Comparison of ENCODE assay signal across 22 mouse cellular contexts in the genomic region with DNA sequence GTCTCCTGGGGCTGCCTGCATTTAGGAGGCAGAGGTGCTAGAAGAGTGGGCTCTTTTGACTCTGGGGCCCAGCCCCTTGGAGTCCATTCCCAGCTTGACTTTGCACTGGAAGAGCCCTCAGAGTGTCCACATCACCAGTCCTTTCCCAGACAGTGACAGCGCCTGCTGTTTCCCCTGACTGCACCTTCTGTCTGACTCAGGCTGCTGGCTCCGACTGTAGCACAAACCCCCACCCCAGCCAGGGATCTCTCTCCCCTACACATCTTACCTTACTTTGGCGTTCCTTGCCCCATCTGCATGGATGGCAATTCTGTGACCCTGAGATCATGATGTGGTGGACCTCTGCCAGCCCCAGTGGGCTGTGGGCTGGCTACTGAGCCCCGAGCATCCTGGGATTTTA. TPM values are rescaled to one million over a fixed set of nuclear protein-coding genes. Genes with fewer than 3 reads are reported as not detected.
DNase-seq lines count a peak whose midpoint lies in the region; ATAC-seq and TF ChIP-seq lines count a peak whose summit lies in the region.
"Had no signal": no experiment of that assay in that cellular context is flagged by ENCODE, and none has a peak within 500 bp of the region (broad histone marks: within the 10 kb centered on the region; RNA-seq: fewer than 3 reads in every experiment).

No protein-coding gene starts in this region.

- WGBS in heart, adult 2 months: 74% methylated on average over 4 of the region's 4 CpGs
- 58% methylated on average over 4 of the region's 4 CpGs for WGBS in heart, embryonic 16.5 days
- 71% methylated on average over 4 of the region's 4 CpGs for WGBS in midbrain, embryonic 10.5 days
- WGBS in midbrain, embryonic 15.5 days: 63% methylated on average over 4 of the region's 4 CpGs

- no peak for ATAC-seq in heart, embryonic 16.5 days (replicated peaks; ENCODE audit: extremely low read depth, insufficient read depth, low FRiP score)
- ATAC-seq in midbrain, embryonic 15.5 days (replicated peaks): no peak
- ATAC-seq: midbrain, embryonic 16.5 days had no signal

- H3K79me2 ChIP-seq in heart, adult 2 months (replicated peaks; ENCODE audit: control insufficient read depth, insufficient read depth, low read length): peaks cover 3% of the 10 kb centered on the region

- no peaks in the 10 kb centered on the region for H3K9me3 ChIP-seq in heart, embryonic 16.5 days (replicated peaks; ENCODE audit: control insufficient read depth, low read length)
- no peaks in the 10 kb centered on the region for H3K9me3 ChIP-seq in midbrain, embryonic 10.5 days (replicated peaks)
- H3K9me3 ChIP-seq in midbrain, embryonic 15.5 days: no peaks in the 10 kb centered on the region

- no peak for TF ChIP-seq CTCF in heart, adult 2 months (IDR thresholded peaks at IDR 0.05)

- H3K4me3 ChIP-seq in heart, adult 2 months: no peak overlapping the region
- H3K4me3 ChIP-seq in heart, embryonic 16.5 days (ENCODE audit: low read length): no peak overlapping the region
- no peak overlapping the region for H3K4me3 ChIP-seq in midbrain, embryonic 10.5 days
- no peak overlapping the region for H3K4me3 ChIP-seq in midbrain, embryonic 15.5 days

- peaks cover 12% of the 10 kb centered on the region; the same call in 1 of the 2 replicates for H3K36me3 ChIP-seq in heart, adult 2 months (ENCODE audit: control insufficient read depth, insufficient read depth, low read length)
- peaks cover 10% of the 10 kb centered on the region for H3K36me3 ChIP-seq in heart, embryonic 16.5 days (ENCODE audit: control insufficient read depth, insufficient read depth)
- peaks cover 12% of the 10 kb centered on the region for H3K36me3 ChIP-seq in midbrain, embryonic 10.5 days
- H3K36me3 ChIP-seq in midbrain, embryonic 15.5 days (replicated peaks): no peaks in the 10 kb centered on the region

- H3K27ac ChIP-seq in heart, adult 2 months: peak overlapping the region; percentile 75; the same call in 1 of the 2 replicates
- no peak overlapping the region for H3K27ac ChIP-seq in heart, embryonic 16.5 days (ENCODE audit: low read length)
- H3K27ac ChIP-seq in midbrain, embryonic 10.5 days (replicated peaks): peak overlapping the region; percentile 75; the same call in 1 of the 2 replicates
- no peak overlapping the region for H3K27ac ChIP-seq in midbrain, embryonic 15.5 days
- H3K27ac ChIP-seq: hindbrain, embryonic 14.5 days; kidney, postnatal 0 days had no signal

- intact Hi-C loops in heart, adult 2 months (cut with DNase I): loop anchor here (10.0 kb wide), 1 partner anchor 314 kb away; a partner anchor contains a TSS
- intact Hi-C loops in heart, postnatal 25 days (cut with DNase I): no loop called here
- intact Hi-C loops in heart, postnatal 36 days (cut with DNase I): no loop called here

- H3K27me3 ChIP-seq in heart, adult 2 months (ENCODE audit: control insufficient read depth, insufficient read depth, low read length): no peaks in the 10 kb centered on the region
- no peaks in the 10 kb centered on the region for H3K27me3 ChIP-seq in heart, embryonic 16.5 days (ENCODE audit: control insufficient read depth, insufficient read depth, low read length)
- no peaks in the 10 kb centered on the region for H3K27me3 ChIP-seq in midbrain, embryonic 10.5 days (ENCODE audit: low read depth, poor library complexity, severe bottlenecking)
- H3K27me3 ChIP-seq in midbrain, embryonic 15.5 days (replicated peaks): no peaks in the 10 kb centered on the region

- H3K4me2 ChIP-seq in heart, embryonic 16.5 days (ENCODE audit: low read depth, low read length): no peak overlapping the region
- H3K4me2 ChIP-seq in midbrain, embryonic 15.5 days: no peak overlapping the region
- H3K4me2 ChIP-seq: hindbrain, embryonic 14.5 days had no signal

- no peak for TF ChIP-seq EP300 in heart, adult 2 months (IDR thresholded peaks at IDR 0.05; ENCODE audit: insufficient read depth, low read depth, low read length)

- no peak overlapping the region for H3K9ac ChIP-seq in heart, adult 2 months (ENCODE audit: low read depth, low read length)
- H3K9ac ChIP-seq in heart, embryonic 16.5 days (ENCODE audit: low read length): peak overlapping the region; percentile 11; the same call in 1 of the 2 replicates
- no peak overlapping the region for H3K9ac ChIP-seq in midbrain, embryonic 15.5 days
- H3K9ac ChIP-seq: hindbrain, embryonic 14.5 days had no signal

- H3K4me1 ChIP-seq in heart, adult 2 months (ENCODE audit: control insufficient read depth, insufficient read depth, low read length): peaks cover 45% of the 10 kb centered on the region
- H3K4me1 ChIP-seq in heart, embryonic 16.5 days (ENCODE audit: control insufficient read depth, insufficient read depth, low read length): peaks cover 67% of the 10 kb centered on the region
- H3K4me1 ChIP-seq in midbrain, embryonic 10.5 days: peaks cover 42% of the 10 kb centered on the region
- H3K4me1 ChIP-seq in midbrain, embryonic 15.5 days: peaks cover 24% of the 10 kb centered on the region

- no peak for DNase-seq in heart, adult 2 months
- no peak for DNase-seq in heart, postnatal 25 days (ENCODE audit: low spot score)
- DNase-seq in heart, postnatal 36 days: no peak
- DNase-seq in midbrain, embryonic 10.5 days (ENCODE audit: low spot score): no peak
- DNase-seq in Muller cell, postnatal 12 days (ENCODE audit: inconsistent ontology term): no peak
- DNase-seq: adrenal gland, postnatal 10 days; cerebellum, adult 8-10 months; kidney, adult 2 months; lung, postnatal 4 days; thymus, postnatal 14 days had no signal

- no peak for TF ChIP-seq POLR2A in heart, adult 2 months (IDR thresholded peaks at IDR 0.05; ENCODE audit: insufficient read depth, low read depth, low read length)

RNA-seq across cellular contexts. Expression of a gene that starts 21.7 kb away (rescaled TPM):
- total RNA-seq in heart, adult 2 months (2021): not detected
- not detected in 2 replicates for polyA plus RNA-seq in heart, adult 2 months (2012; rRNA removed)
- not detected for total RNA-seq in heart, postnatal 25 days (2021)
- polyA plus RNA-seq in heart, embryonic 16.5 days (2015; fragmentation: Nextera tagmentation; extraction: Ambion mirVana): 1.2 and 1.3 TPM in 2 replicates
- total RNA-seq in heart, postnatal 36 days (2021): not detected
- polyA plus RNA-seq in midbrain, embryonic 10.5 days (2016; fragmentation: Nextera tagmentation; extraction: Ambion mirVana): 1.4 and 1.5 TPM in 2 replicates
- polyA plus RNA-seq in midbrain, embryonic 15.5 days (2015; fragmentation: Nextera tagmentation; extraction: Ambion mirVana): 2.3 and 3.0 TPM in 2 replicates
- total RNA-seq: adrenal gland, postnatal 10 days; gastrocnemius, adult 18-20 months; layer of hippocampus, postnatal 14 days; liver, adult 2 months; megakaryocyte-erythroid progenitor cell, adult 5-6 weeks had no signal
- polyA plus RNA-seq: cortical plate, adult 2 months; kidney, adult 2 months; liver, adult 2 months; spleen, adult 2 months; testis, adult 2 months had no signal

RNA-seq across cellular contexts. Expression of a gene that starts 46.2 kb away (rescaled TPM):
- total RNA-seq in heart, adult 2 months (2021): 100 to 1,000 TPM; 240 to 274 TPM
- polyA plus RNA-seq in heart, adult 2 months (2012; rRNA removed): 98.6 and 107 TPM in 2 replicates
- total RNA-seq in heart, postnatal 25 days (2021): 100 to 1,000 TPM; 273 to 280 TPM
- 104 and 122 TPM in 2 replicates for polyA plus RNA-seq in heart, embryonic 16.5 days (2015; fragmentation: Nextera tagmentation; extraction: Ambion mirVana)
- 100 to 1,000 TPM; 256 to 280 TPM for total RNA-seq in heart, postnatal 36 days (2021)
- polyA plus RNA-seq in midbrain, embryonic 10.5 days (2016; fragmentation: Nextera tagmentation; extraction: Ambion mirVana): 24.6 and 38.7 TPM in 2 replicates
- polyA plus RNA-seq in midbrain, embryonic 15.5 days (2015; fragmentation: Nextera tagmentation; extraction: Ambion mirVana): 51.9 and 58.5 TPM in 2 replicates

Comparison
In these comparisons a context has a peak if more than half of its experiments do, and no peak if none do; other contexts are left out.
1. H3K27ac ChIP-seq: peak in heart, adult 2 months (single experiment) and midbrain, embryonic 10.5 days (single experiment); none in heart, embryonic 16.5 days (single experiment) and midbrain, embryonic 15.5 days (single experiment).